Mouse (Mus musculus): Measurements from ENCODE around the gene Zfp606.

Gene Zfp606

GRCm38 (mm10) chr7:12478158-12479008, at the start of gene Zfp606:
TSS of gene Zfp606 (plus strand) at chr7:12478293.
- DNase-seq: peak; percentile 95

- DNase-seq: no peak
These were observed 885 bp downstream of the Zfp606 start for GRCm38 (mm10) chr7:12479009-12479346.

- no peak for DNase-seq
These were observed 1.4 kb downstream of the Zfp606 start for GRCm38 (mm10) chr7:12479525-12479924.

GRCm38 (mm10) chr7:12483771-12484170, 5.7 kb downstream of the Zfp606 start:
- no peak for DNase-seq

- DNase-seq: no peak
These were observed 7.9 kb downstream of the Zfp606 start for GRCm38 (mm10) chr7:12485956-12486355.

- DNase-seq: no peak
These were observed 8.6 kb downstream of the Zfp606 start for GRCm38 (mm10) chr7:12486691-12487090.

GRCm38 (mm10) chr7:12510913-12511312, 32.8 kb downstream of the Zfp606 start:
- DNase-seq: no peak

GRCm38 (mm10) chr7:12512217-12512616, 34.1 kb downstream of the Zfp606 start, which contains the start of gene 2900092C05Rik:
TSS of gene 2900092C05Rik (plus strand) at chr7:12512517.
- no peak for DNase-seq
